ENCODE assay signal across 11 mouse cellular contexts in genomic region chr11:79023751-79024150, GRCm38 (mm10). TPM values are rescaled to one million over a fixed set of nuclear protein-coding genes. Genes with fewer than 3 reads are reported as not detected.
DNase-seq lines count a peak whose midpoint lies in the region; ATAC-seq and TF ChIP-seq lines count a peak whose summit lies in the region.
"Had no signal": no experiment of that assay in that cellular context is flagged by ENCODE, and none has a peak within 500 bp of the region (broad histone marks: within the 10 kb centered on the region; RNA-seq: fewer than 3 reads in every experiment).

No protein-coding gene starts in this region.

- peak overlapping the region; percentile 84 for H3K27ac ChIP-seq in kidney, embryonic 15.5 days
- H3K27ac ChIP-seq in bone marrow, adult 2 months (ENCODE audit: control insufficient read depth, insufficient read depth, low read depth, low read length, poor library complexity) = peak overlapping the region; percentile 79
- 0 out of 2 replicates have a peak overlapping the region, but pooled peaks have one; percentile 55 for H3K27ac ChIP-seq in embryonic facial prominence, embryonic 13.5 days
- no peak overlapping the region for H3K27ac ChIP-seq in liver, embryonic 14.5 days
- H3K27ac ChIP-seq in layer of hippocampus, adult 2 months = no peak overlapping the region; the same call in 1 of the 2 replicates
- H3K27ac ChIP-seq: midbrain, embryonic 15.5 days had no signal

- ATAC-seq in kidney, embryonic 15.5 days (replicated peaks; ENCODE audit: low FRiP score) = no peak
- no peak for ATAC-seq in embryonic facial prominence, embryonic 13.5 days (ENCODE audit: insufficient number of reproducible peaks, insufficient read depth, low FRiP score, low TSS enrichment, low read depth)
- ATAC-seq in liver, embryonic 14.5 days (ENCODE audit: insufficient read depth) = no peak
- ATAC-seq in frontal cortex, adult (ENCODE audit: low TSS enrichment) = no peak
- ATAC-seq: midbrain, embryonic 15.5 days had no signal

- no peaks in the 10 kb centered on the region for H3K9me3 ChIP-seq in kidney, embryonic 15.5 days (replicated peaks)
- no peaks in the 10 kb centered on the region for H3K9me3 ChIP-seq in embryonic facial prominence, embryonic 13.5 days
- H3K9me3 ChIP-seq in liver, embryonic 14.5 days (ENCODE audit: control insufficient read depth, low read length) = no peaks in the 10 kb centered on the region
- H3K9me3 ChIP-seq: midbrain, embryonic 15.5 days had no signal

- H3K4me1 ChIP-seq in kidney, embryonic 15.5 days = peaks cover 28% of the 10 kb centered on the region
- peaks cover 8% of the 10 kb centered on the region; the same call in 1 of the 2 replicates for H3K4me1 ChIP-seq in bone marrow, adult 2 months (ENCODE audit: control insufficient read depth, insufficient read depth, low read length)
- H3K4me1 ChIP-seq in embryonic facial prominence, embryonic 13.5 days = peaks cover 16% of the 10 kb centered on the region
- peaks cover 0 to 8% of the 10 kb centered on the region in 2 experiments; a peak in 2 of 4 replicates for H3K4me1 ChIP-seq in liver, embryonic 14.5 days (replicated peaks; ENCODE audit: control insufficient read depth in 2 of 2, insufficient read depth in 2 of 2, low read length in 1 of 2)
- H3K4me1 ChIP-seq: midbrain, embryonic 15.5 days had no signal

- H3K4me3 ChIP-seq in kidney, embryonic 15.5 days (replicated peaks) = no peak overlapping the region
- H3K4me3 ChIP-seq in bone marrow, adult 2 months (replicated peaks; ENCODE audit: control insufficient read depth, low read depth, low read length) = peak overlapping the region; percentile 57
- H3K4me3 ChIP-seq in embryonic facial prominence, embryonic 13.5 days = peak overlapping the region; percentile 17; the same call in 1 of the 2 replicates
- 0 out of 4 replicates have a peak overlapping the region, but pooled peaks of 1 of the 2 experiments have one; percentile 8 for H3K4me3 ChIP-seq in liver, embryonic 14.5 days (ENCODE audit: insufficient read depth in 1 of 2, low read depth in 2 of 2, low read length in 2 of 2)
- no peak overlapping the region for H3K4me3 ChIP-seq in layer of hippocampus, adult 2 months
- H3K4me3 ChIP-seq: midbrain, embryonic 15.5 days had no signal

- H3K4me2 ChIP-seq in kidney, embryonic 15.5 days = peak overlapping the region; percentile 36
- H3K4me2 ChIP-seq in embryonic facial prominence, embryonic 13.5 days = peak overlapping the region; percentile 44
- H3K4me2 ChIP-seq in liver, embryonic 14.5 days (ENCODE audit: low read depth) = peak overlapping the region; percentile 16; the same call in 1 of the 2 replicates
- H3K4me2 ChIP-seq: midbrain, embryonic 15.5 days had no signal

- H3K36me3 ChIP-seq in kidney, embryonic 15.5 days = peaks cover 44% of the 10 kb centered on the region
- peaks cover 53% of the 10 kb centered on the region for H3K36me3 ChIP-seq in embryonic facial prominence, embryonic 13.5 days
- H3K36me3 ChIP-seq in liver, embryonic 14.5 days (replicated peaks; ENCODE audit: control insufficient read depth, insufficient read depth, low read depth) = no peaks in the 10 kb centered on the region; the same call in 1 of the 2 replicates

- no peak for TF ChIP-seq EP300 in liver, embryonic 14.5 days (IDR thresholded peaks at IDR 0.05; ENCODE audit: low read depth)

- no peak for TF ChIP-seq POLR2A in bone marrow, adult 2 months (IDR thresholded peaks at IDR 0.05; ENCODE audit: borderline replicate concordance, control insufficient read depth, low read depth, low read length)

- WGBS in kidney, embryonic 15.5 days = 73% methylated on average over 6 of the region's 6 CpGs
- 27% methylated on average over 6 of the region's 6 CpGs for WGBS in bone marrow, adult 2 months
- 59% methylated on average over 6 of the region's 6 CpGs for WGBS in embryonic facial prominence, embryonic 13.5 days
- 25% methylated on average over 6 of the region's 6 CpGs for WGBS in liver, embryonic 14.5 days (ENCODE audit: insufficient replicate concordance)

- H3K9ac ChIP-seq in kidney, embryonic 15.5 days = no peak overlapping the region
- H3K9ac ChIP-seq in embryonic facial prominence, embryonic 13.5 days = peak overlapping the region; percentile 32; the same call in 1 of the 2 replicates
- H3K9ac ChIP-seq in liver, embryonic 14.5 days (replicated peaks) = no peak overlapping the region
- H3K9ac ChIP-seq: midbrain, embryonic 15.5 days had no signal

- DNase-seq in kidney, adult 18-20 months = no peak
- no peak for DNase-seq in liver, embryonic 14.5 days (ENCODE audit: low read depth in 3 of 3, low spot score in 3 of 3)
- no peak for DNase-seq in adrenal gland, postnatal 14 days
- no peak for DNase-seq in layer of hippocampus, adult 2 months (ENCODE audit: low spot score in 2 of 2)
- DNase-seq: adrenal gland, postnatal 25 days; right cerebral cortex, adult 18-20 months had no signal

- TF ChIP-seq CTCF in bone marrow, adult 2 months (IDR thresholded peaks at IDR 0.05; ENCODE audit: control insufficient read depth, insufficient read depth, low read length) = no peak
- no peak for TF ChIP-seq CTCF in liver, embryonic 14.5 days (IDR thresholded peaks at IDR 0.05; ENCODE audit: low read depth)
- no peak for TF ChIP-seq CTCF in layer of hippocampus, adult 2 months (conservative IDR thresholded peaks at IDR 0.05)

- H3K27me3 ChIP-seq in kidney, embryonic 15.5 days = no peaks in the 10 kb centered on the region
- no peaks in the 10 kb centered on the region for H3K27me3 ChIP-seq in embryonic facial prominence, embryonic 13.5 days
- H3K27me3 ChIP-seq in liver, embryonic 14.5 days (ENCODE audit: control insufficient read depth, insufficient read depth, low read length) = no peaks in the 10 kb centered on the region
- H3K27me3 ChIP-seq: midbrain, embryonic 15.5 days had no signal

RNA-seq across cellular contexts. Expression of gene Lgals9, which starts 39.0 kb away (rescaled TPM):
- polyA plus RNA-seq in kidney, embryonic 15.5 days (2015; fragmentation: Nextera tagmentation; extraction: Ambion mirVana) = 40.5 and 49.9 TPM in 2 replicates
- 54.4 and 58.6 TPM in 2 replicates for polyA plus RNA-seq in bone marrow, adult 2 months (2011; ENCODE audit: insufficient read depth, insufficient read length, low replicate concordance, missing spikeins)
- 18.4 and 22.2 TPM in 2 replicates for polyA plus RNA-seq in embryonic facial prominence, embryonic 13.5 days (2015; fragmentation: Nextera tagmentation; extraction: Ambion mirVana)
- polyA plus RNA-seq in liver, embryonic 14.5 days (2012; rRNA removed) = 58.5 and 70.8 TPM in 2 replicates
- 93.6 and 94.6 TPM in 2 replicates for polyA plus RNA-seq in liver, embryonic 14.5 days (2014; fragmentation: Nextera tagmentation; extraction: Ambion mirVana)
- total RNA-seq in adrenal gland, postnatal 14 days (2021) = 39.8 and 79.2 TPM in 2 replicates
- 1 to 10 TPM; 4.0 to 4.1 TPM for total RNA-seq in layer of hippocampus, adult 2 months (2021)

Comparison
In these comparisons a context has a peak if more than half of its experiments do, and no peak if none do; other contexts are left out.
1. H3K27ac ChIP-seq: peak in kidney, embryonic 15.5 days (single experiment), bone marrow, adult 2 months (single experiment) and embryonic facial prominence, embryonic 13.5 days (single experiment); none in liver, embryonic 14.5 days (single experiment) and layer of hippocampus, adult 2 months (single experiment).
2. H3K4me3 ChIP-seq: peak in bone marrow, adult 2 months (single experiment) and embryonic facial prominence, embryonic 13.5 days (single experiment); none in kidney, embryonic 15.5 days (single experiment) and layer of hippocampus, adult 2 months (single experiment).
3. Peak in every context shown above with its lines, with median percentiles within 50 percentile points of each other: H3K4me2 ChIP-seq.